Mouse (Mus musculus) liver, embryonic 13.5 days (tissue): ENCODE measurements around the gene Stag2. TPM values are rescaled to one million over a fixed set of nuclear protein-coding genes. Genes with fewer than 3 reads are reported as not detected.

Experiments used
- ATAC-seq: fragments of 200-750 bp; cut with Nextera tagmentation; 2 replicates; pipeline ENCODE4 v1.8.0; 2017; ENCODE audit warnings: low read depth, mild to moderate bottlenecking, moderate number of reproducible peaks, moderate library complexity
- DNase-seq: peaks from one replicate; pipeline ENCODE4 v3.0.0; 2022
- H3K27ac ChIP-seq: fragments of 300-500 bp; sonication (generic); 2 replicates; pipeline ENCODE4 v1.5.1; 2015; ENCODE audit warnings: moderate library complexity, mild to moderate bottlenecking, inconsistent platforms
- H3K27me3 ChIP-seq: fragments of 300-500 bp; sonication (generic); 2 replicates; pipeline ENCODE4 v1.6.1; 2015; ENCODE audit warnings: mild to moderate bottlenecking, inconsistent platforms
- H3K36me3 ChIP-seq: fragments of 300-500 bp; sonication (generic); 2 replicates; pipeline ENCODE4 v1.6.1; 2015; ENCODE audit warnings: mild to moderate bottlenecking, inconsistent platforms
- H3K4me1 ChIP-seq: fragments of 300-500 bp; sonication (generic); replicated peaks from 2 replicates; pipeline ENCODE4 v1.6.1; 2015; ENCODE audit warnings: inconsistent platforms
- H3K4me2 ChIP-seq: fragments of 300-500 bp; sonication (generic); 2 replicates; pipeline ENCODE4 v1.6.1; 2015; ENCODE audit warnings: inconsistent platforms, mild to moderate bottlenecking, moderate library complexity
- H3K4me3 ChIP-seq: fragments of 300-500 bp; sonication (generic); replicated peaks from 2 replicates; pipeline ENCODE4 v1.5.1; 2015; ENCODE audit warnings: mild to moderate bottlenecking, inconsistent platforms
- H3K9ac ChIP-seq: fragments of 300-500 bp; sonication (generic); 2 replicates; pipeline ENCODE4 v1.6.1; 2015; ENCODE audit warnings: mild to moderate bottlenecking, inconsistent platforms
- H3K9me3 ChIP-seq: fragments of 300-500 bp; sonication (generic); replicated peaks from 2 replicates; pipeline ENCODE4 v1.6.1; 2016; ENCODE audit warnings: inconsistent platforms
- WGBS: fragments of 180-500 bp; shearing (Covaris S2); methylation state at CpG from one replicate; pipeline ENCODE4 v1.1.7; 2015; ENCODE audit not compliant: insufficient replicate concordance; 5-methylcytosine and 5-hydroxymethylcytosine counted together
- polyA plus RNA-seq: library from polyadenylated mRNA; unstranded; fragments of >200 nt; fragmentation: Nextera tagmentation; extraction: Ambion mirVana; gene quantifications from 2 replicates; pipeline ENCODE4 v1.2.1, GENCODE M21; 2015

The Stag2 gene
- polyA plus RNA-seq, 1 experiment from 2014 or later: 28.2 TPM

DNA sequence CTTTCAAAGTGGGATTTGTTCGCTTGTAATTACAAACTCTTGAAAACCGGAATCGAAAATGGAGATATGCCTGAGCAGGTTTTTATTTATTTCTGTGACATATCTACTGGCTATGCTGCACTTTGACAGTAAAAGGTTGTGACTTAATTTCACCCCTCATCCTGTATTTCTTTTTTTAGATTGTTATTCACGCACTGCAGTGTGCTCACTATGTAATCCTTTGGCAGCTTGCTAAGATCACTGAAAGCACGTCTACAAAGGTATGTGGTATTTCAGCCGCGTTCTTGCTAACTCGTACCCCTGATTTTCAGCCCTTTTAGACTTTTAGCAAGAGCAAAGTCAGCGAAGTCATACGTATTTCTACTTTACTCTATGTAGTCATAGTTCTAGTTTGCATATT, 101.2 kb downstream of the Stag2 start:
- H3K36me3 ChIP-seq: peaks cover 28% of the 10 kb centered on the region
- ATAC-seq (no peak), DNase-seq (no peak)
- no peak overlapping the region for H3K4me3 ChIP-seq
- no peak overlapping the region for H3K4me2 ChIP-seq
- H3K27me3 ChIP-seq: no peaks in the 10 kb centered on the region
- 84% methylated on average over 10 of the region's 10 CpGs for whole genome bisulfite sequencing
- H3K9ac ChIP-seq: no peak overlapping the region
- no peak overlapping the region for H3K27ac ChIP-seq
- no peaks in the 10 kb centered on the region for H3K9me3 ChIP-seq
- H3K4me1 ChIP-seq: no peaks in the 10 kb centered on the region

DNA sequence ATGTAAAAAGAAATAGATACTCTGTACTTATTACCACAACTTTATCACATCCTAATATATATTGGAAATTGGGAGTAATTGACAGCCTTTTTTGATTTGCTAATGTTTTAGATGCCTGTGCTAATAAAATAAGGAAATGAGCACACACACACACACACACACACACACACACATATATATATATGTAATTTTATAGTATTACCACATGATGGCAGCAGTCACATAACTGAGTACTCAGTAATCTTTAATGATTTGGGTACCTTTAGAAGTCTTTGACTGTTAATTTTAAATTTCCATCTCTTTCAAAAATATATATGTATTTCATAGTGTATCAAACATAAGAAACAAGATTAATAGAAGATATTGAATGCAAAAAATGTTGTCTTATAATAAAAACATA, 123.6 kb downstream of the Stag2 start:
- no peaks in the 10 kb centered on the region for H3K4me1 ChIP-seq
- H3K36me3 ChIP-seq: peaks cover 14% of the 10 kb centered on the region; the same call in 1 of the 2 replicates
- no peaks in the 10 kb centered on the region for H3K27me3 ChIP-seq
- ATAC-seq (no peak), DNase-seq (no peak)
- H3K9ac ChIP-seq: no peak overlapping the region
- H3K4me2 ChIP-seq: no peak overlapping the region
- H3K9me3 ChIP-seq: no peaks in the 10 kb centered on the region
- H3K4me3 ChIP-seq: no peak overlapping the region
- H3K27ac ChIP-seq: no peak overlapping the region

DNA sequence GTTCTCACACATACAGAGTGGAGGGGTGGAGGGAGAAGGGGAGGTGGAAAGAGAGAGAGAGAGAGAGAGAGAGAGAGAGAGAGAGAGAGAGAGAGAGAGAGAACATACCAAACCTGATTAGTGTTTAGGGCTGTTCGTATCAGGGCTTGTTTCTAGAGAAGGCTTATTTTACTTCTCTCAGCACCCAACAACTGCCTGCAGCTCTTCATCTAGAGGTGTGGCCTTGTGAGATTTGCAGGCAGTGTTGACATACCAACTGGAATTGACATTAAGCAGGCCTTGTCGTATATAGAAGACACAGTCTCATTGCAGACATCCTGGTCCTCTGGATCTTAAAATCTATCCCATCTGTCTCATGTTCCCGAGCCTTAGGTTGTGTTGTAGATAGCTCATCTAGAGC, 141.1 kb downstream of the Stag2 start:
- 53% methylated on average over 3 of the region's 3 CpGs for WGBS
- Histone ChIP-seq H3K27me3 (no peaks in the 10 kb centered on the region), H3K4me1 (no peaks in the 10 kb centered on the region)

DNA sequence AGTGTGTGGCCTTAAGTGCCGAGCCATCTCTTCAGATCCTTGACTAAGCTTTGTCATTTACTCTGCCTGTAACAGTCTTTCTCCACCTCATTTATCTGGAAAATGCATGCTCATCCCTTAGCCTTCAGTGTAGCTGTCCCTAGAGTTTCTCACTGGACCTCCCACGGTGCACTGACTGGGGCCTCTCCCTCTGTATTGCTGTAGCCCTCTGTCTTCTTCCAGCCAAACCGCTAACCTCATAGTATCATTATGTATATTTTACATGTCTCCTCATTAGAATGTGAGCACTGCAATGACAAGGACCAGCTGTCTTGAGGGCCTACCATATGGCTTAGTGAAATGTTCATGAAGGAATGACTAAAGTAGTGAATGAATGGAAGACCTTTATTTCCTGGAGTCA, 166.1 kb downstream of the Stag2 start:
- ATAC-seq (no peak), DNase-seq (no peak)
- WGBS: 62% methylated on average over 3 of the region's 3 CpGs
- Histone ChIP-seq H3K36me3 (no peaks in the 10 kb centered on the region), H3K27ac (no peak overlapping the region), H3K4me1 (no peaks in the 10 kb centered on the region), H3K9ac (no peak overlapping the region), H3K27me3 (no peaks in the 10 kb centered on the region), H3K9me3 (no peaks in the 10 kb centered on the region), H3K4me2 (no peak overlapping the region), H3K4me3 (no peak overlapping the region)

More for the DNA sequence above, 141.1 kb downstream of the Stag2 start:
- Histone ChIP-seq H3K9ac (no peak overlapping the region), H3K4me3 (no peak overlapping the region), H3K36me3 (no peaks in the 10 kb centered on the region), H3K27ac (no peak overlapping the region), H3K9me3 (no peaks in the 10 kb centered on the region), H3K4me2 (no peak overlapping the region)
- ATAC-seq (no peak), DNase-seq (no peak)

DNA sequence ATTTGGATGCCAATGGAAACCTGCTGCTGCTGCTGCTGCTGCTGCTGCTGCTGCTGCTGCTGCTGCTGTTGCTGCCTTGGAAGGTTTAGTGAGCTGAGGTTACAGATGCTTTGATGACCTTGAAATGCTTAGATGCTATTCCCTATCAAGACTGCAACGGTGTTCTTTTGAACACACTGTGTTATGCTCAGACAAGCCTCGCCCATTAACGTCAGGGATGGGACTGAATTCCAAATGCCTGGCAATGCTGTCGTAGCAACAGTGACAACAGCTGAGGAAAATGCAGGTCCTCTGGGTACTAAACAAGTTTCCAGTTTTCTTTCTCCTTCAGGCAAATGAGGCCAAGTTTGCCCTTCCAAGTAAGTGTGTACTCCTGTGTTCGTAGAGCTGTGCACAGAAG, 171.3 kb downstream of the Stag2 start:
- DNase-seq (no peak), ATAC-seq (no peak)
- no peak overlapping the region for H3K4me2 ChIP-seq
- H3K9ac ChIP-seq: no peak overlapping the region
- no peaks in the 10 kb centered on the region for H3K27me3 ChIP-seq
- H3K27ac ChIP-seq: no peak overlapping the region
- H3K36me3 ChIP-seq: no peaks in the 10 kb centered on the region
- H3K4me3 ChIP-seq: no peak overlapping the region
- no peaks in the 10 kb centered on the region for H3K4me1 ChIP-seq
- H3K9me3 ChIP-seq: no peaks in the 10 kb centered on the region
- 65% methylated on average over 5 of the region's 5 CpGs for WGBS

DNA sequence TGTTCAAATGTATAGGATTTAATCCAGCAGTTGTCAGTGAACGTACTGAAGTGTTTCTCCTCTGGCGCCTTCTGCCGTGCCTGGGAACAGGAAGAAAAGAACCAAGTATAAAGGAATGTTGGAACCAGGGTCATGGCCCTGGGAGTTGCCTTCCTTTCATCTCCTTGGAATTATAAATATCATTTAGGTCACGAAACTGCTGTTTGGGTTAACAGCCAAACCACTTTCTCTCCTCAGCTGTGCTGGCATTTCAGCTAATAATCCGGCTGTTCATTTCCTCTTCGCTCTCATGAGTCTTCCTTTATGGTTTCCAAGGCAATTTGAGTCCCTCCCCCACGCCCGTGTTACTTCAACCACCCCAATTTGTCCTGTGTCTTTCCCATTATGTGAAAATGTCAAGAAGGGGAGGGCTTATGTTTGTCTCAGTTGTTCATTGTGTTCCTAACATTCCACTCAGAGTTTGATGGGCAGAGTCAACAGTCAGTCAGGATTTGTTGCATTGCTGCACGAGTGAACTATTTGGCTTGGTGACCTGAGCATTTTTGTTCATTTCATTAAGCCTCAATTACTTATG, 172.2 kb downstream of the Stag2 start:
- Histone ChIP-seq H3K9me3 (no peaks in the 10 kb centered on the region), H3K36me3 (no peaks in the 10 kb centered on the region), H3K4me2 (no peak overlapping the region), H3K27ac (no peak overlapping the region), H3K9ac (no peak overlapping the region), H3K4me3 (no peak overlapping the region), H3K4me1 (no peaks in the 10 kb centered on the region), H3K27me3 (no peaks in the 10 kb centered on the region)
- no peak for DNase-seq
- WGBS: 53% methylated on average over 9 of the region's 9 CpGs
- no peak for ATAC-seq

DNA sequence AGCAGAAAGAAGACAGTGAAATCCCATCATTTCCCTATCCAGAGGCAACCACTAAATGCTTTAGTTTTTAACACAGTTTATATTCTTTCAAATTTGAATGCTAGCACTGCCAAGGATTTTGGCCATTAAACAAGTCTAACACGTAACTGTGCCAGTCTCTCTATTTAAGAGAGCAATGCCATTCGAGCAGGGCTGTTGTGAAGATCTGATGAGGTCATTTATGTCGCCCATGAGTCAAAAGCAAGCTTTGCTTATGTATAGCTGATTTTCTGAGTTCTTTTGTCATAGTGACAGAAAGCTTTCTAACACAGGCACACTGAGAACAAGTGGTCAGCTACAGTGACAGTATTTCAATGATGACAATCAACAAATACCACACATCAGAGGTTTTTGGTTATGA, 175.7 kb downstream of the Stag2 start:
- Histone ChIP-seq H3K4me2 (no peak overlapping the region), H3K9ac (no peak overlapping the region), H3K4me3 (no peak overlapping the region), H3K27ac (no peak overlapping the region), H3K4me1 (no peaks in the 10 kb centered on the region), H3K36me3 (no peaks in the 10 kb centered on the region), H3K27me3 (no peaks in the 10 kb centered on the region), H3K9me3 (no peaks in the 10 kb centered on the region)
- 72% methylated on average over 3 of the region's 3 CpGs for WGBS
- DNase-seq (no peak), ATAC-seq (no peak)

Other genes with a start within 250 kb of the Stag2 start
- 32.0 and 45.2 TPM in 2 replicates for gene Thoc2, start 228.6 kb upstream of the Stag2 start, polyA plus RNA-seq
- gene Xiap, start 89.6 kb upstream of the Stag2 start, polyA plus RNA-seq: 5.0 and 5.8 TPM in 2 replicates